Mouse (Mus musculus) MEL (cell line): ENCODE results near the gene Btg1-ps2. TPM values are rescaled to one million over a fixed set of nuclear protein-coding genes. Genes with fewer than 3 reads are reported as not detected.
"Not testable (repeated sequence)": the region's sequence is repeated elsewhere in the genome, so short reads cannot be mapped to it uniquely, and the experiment has no call there.

Source experiments
- DNase-seq: peaks from one replicate; pipeline ENCODE4 v3.0.0; 2011; ENCODE audit warnings: low read depth, low spot score
- H3K27ac ChIP-seq: 2 replicates; pipeline ENCODE4 v1.5.1; 2012; ENCODE audit warnings: low read depth, mild to moderate bottlenecking, control low read depth, low read length, moderate library complexity; ENCODE audit not compliant: control insufficient read depth
- H3K27me3 ChIP-seq, 2 experiments: fragments of 150-350 bp in 1 of 2; sonication (generic) in 1 of 2; 2 replicates each; pipeline ENCODE4 v1.6.1; 2012; ENCODE audit warnings: low read length in 2 of 2, mild to moderate bottlenecking in 2 of 2, improper control_type of control experiment in 1 of 2, moderate library complexity in 1 of 2; ENCODE audit not compliant: insufficient read depth in 2 of 2, control insufficient read depth in 1 of 2
- H3K36me3 ChIP-seq, 2 experiments: 2 replicates each; pipeline ENCODE4 v1.6.1; 2012 to 2014; ENCODE audit warnings: low read length in 2 of 2, improper control_type of control experiment in 1 of 2, inconsistent platforms in 1 of 2, mild to moderate bottlenecking in 1 of 2; ENCODE audit not compliant: insufficient read depth in 2 of 2, control insufficient read depth in 1 of 2
- H3K4me1 ChIP-seq, 2 experiments: fragments of 150-350 bp in 1 of 2; sonication (generic) in 1 of 2; 2 replicates each; pipeline ENCODE4 v1.6.1; 2012; ENCODE audit warnings: low read length in 2 of 2, improper control_type of control experiment in 1 of 2, mild to moderate bottlenecking in 1 of 2; ENCODE audit not compliant: insufficient read depth in 2 of 2, control insufficient read depth in 1 of 2
- H3K4me3 ChIP-seq, 2 experiments: fragments of 150-350 bp in 1 of 2; sonication (generic) in 1 of 2; 2 replicates each; pipeline ENCODE4 v1.5.1; 2012; ENCODE audit warnings: low read depth in 2 of 2, low read length in 2 of 2, mild to moderate bottlenecking in 2 of 2, moderate library complexity in 2 of 2, control low read depth in 1 of 2, improper control_type of control experiment in 1 of 2; ENCODE audit not compliant: control insufficient read depth in 1 of 2, insufficient read depth in 1 of 2
- H3K79me2 ChIP-seq: 2 replicates; pipeline ENCODE4 v1.6.1; 2012; ENCODE audit warnings: mild to moderate bottlenecking, low read length, moderate library complexity; ENCODE audit not compliant: control insufficient read depth, poor library complexity, insufficient read depth
- H3K9ac ChIP-seq: 2 replicates; pipeline ENCODE4 v1.6.1; 2012; ENCODE audit warnings: low read depth, mild to moderate bottlenecking, control low read depth, low read length, moderate library complexity; ENCODE audit not compliant: control insufficient read depth, poor library complexity, severe bottlenecking
- H3K9me3 ChIP-seq: fragments of 150-350 bp; sonication (generic); replicated peaks from 2 replicates; pipeline ENCODE4 v1.6.1; 2012; ENCODE audit warnings: mild to moderate bottlenecking, low read length, improper control_type of control experiment, moderate library complexity; ENCODE audit not compliant: insufficient read depth
- CHD1 ChIP-seq: IDR thresholded peaks from 2 replicates; pipeline ENCODE4 v1.6.1; 2012; ENCODE audit warnings: low read depth, mild to moderate bottlenecking, inconsistent platforms, low read length, improper control_type of control experiment
- CHD2 ChIP-seq: IDR thresholded peaks from 2 replicates; pipeline ENCODE4 v1.6.1; 2011; ENCODE audit warnings: low read length, improper control_type of control experiment
- CTCF ChIP-seq, 3 experiments: IDR thresholded peaks in 2 of 3; conservative IDR thresholded peaks in 1 of 3; 2 replicates each; pipeline ENCODE4 v1.5.1; 2011 to 2012; ENCODE audit warnings: low read length in 3 of 3, low read depth in 2 of 3, mild to moderate bottlenecking in 2 of 3, improper control_type of control experiment in 1 of 3, inconsistent platforms in 1 of 3, mixed read lengths in 1 of 3, moderate library complexity in 1 of 3; ENCODE audit not compliant: control insufficient read depth in 1 of 3, insufficient read depth in 1 of 3, poor library complexity in 1 of 3, severe bottlenecking in 1 of 3
- E2F4 ChIP-seq: IDR thresholded peaks from 2 replicates; pipeline ENCODE4 v1.6.1; 2011; ENCODE audit warnings: low read depth, low read length, improper control_type of control experiment, borderline replicate concordance
- EP300 ChIP-seq, 2 experiments: IDR thresholded peaks; 2 replicates each; pipeline ENCODE4 v1.6.1; 2011; ENCODE audit warnings: improper control_type of control experiment in 2 of 2, low read length in 2 of 2, low read depth in 1 of 2, mild to moderate bottlenecking in 1 of 2
- ETS1 ChIP-seq: IDR thresholded peaks from 2 replicates; pipeline ENCODE4 v1.6.1; 2012; ENCODE audit warnings: low read depth, mild to moderate bottlenecking, inconsistent platforms, low read length, improper control_type of control experiment, moderate library complexity
- JUND ChIP-seq: IDR thresholded peaks from 2 replicates; pipeline ENCODE4 v1.6.1; 2011; ENCODE audit warnings: low read depth, mild to moderate bottlenecking, improper control_type of control experiment, low read length
- MAX ChIP-seq: IDR thresholded peaks from 2 replicates; pipeline ENCODE4 v1.6.1; 2011; ENCODE audit warnings: low read length, improper control_type of control experiment
- MEF2A ChIP-seq: IDR thresholded peaks from 2 replicates; pipeline ENCODE4 v1.6.1; 2014; ENCODE audit warnings: low read depth, mild to moderate bottlenecking, inconsistent platforms, low read length, improper control_type of control experiment; ENCODE audit not compliant: poor library complexity, insufficient replicate concordance, severe bottlenecking; ENCODE audit errors: extremely low read depth
- MXI1 ChIP-seq: IDR thresholded peaks from 2 replicates; pipeline ENCODE4 v1.6.1; 2011; ENCODE audit warnings: mild to moderate bottlenecking, low read depth, low read length, improper control_type of control experiment
- POLR2A ChIP-seq, 2 experiments: IDR thresholded peaks; 2 replicates each; pipeline ENCODE4 v1.6.1; 2011 to 2012; ENCODE audit warnings: low read length in 2 of 2, mild to moderate bottlenecking in 2 of 2, control low read depth in 1 of 2, improper control_type of control experiment in 1 of 2, low read depth in 1 of 2, moderate library complexity in 1 of 2; ENCODE audit not compliant: control insufficient read depth in 1 of 2, insufficient read depth in 1 of 2, poor library complexity in 1 of 2
- POLR2AphosphoS2 ChIP-seq: IDR thresholded peaks from 2 replicates; pipeline ENCODE4 v1.6.1; 2011; ENCODE audit warnings: low read length, improper control_type of control experiment
- POLR2AphosphoS5 ChIP-seq: IDR thresholded peaks from 2 replicates; pipeline ENCODE4 v1.6.1; 2012; ENCODE audit warnings: low read depth, borderline replicate concordance, mild to moderate bottlenecking, inconsistent platforms, low read length, moderate library complexity, mixed read lengths
- RAD21 ChIP-seq: IDR thresholded peaks from 2 replicates; pipeline ENCODE4 v1.6.1; 2011; ENCODE audit warnings: mild to moderate bottlenecking, low read depth, low read length, improper control_type of control experiment
- RCOR1 ChIP-seq: IDR thresholded peaks from 2 replicates; pipeline ENCODE4 v1.6.1; 2012; ENCODE audit warnings: low read depth, mild to moderate bottlenecking, inconsistent platforms, low read length, improper control_type of control experiment
- SIN3A ChIP-seq: IDR thresholded peaks from 2 replicates; pipeline ENCODE4 v1.6.1; 2012; ENCODE audit warnings: low read length, improper control_type of control experiment, inconsistent platforms
- SMC3 ChIP-seq: IDR thresholded peaks from 2 replicates; pipeline ENCODE4 v1.6.1; 2011; ENCODE audit warnings: low read depth, low read length, improper control_type of control experiment
- TBP ChIP-seq: IDR thresholded peaks from 2 replicates; pipeline ENCODE4 v1.8.0; 2011; ENCODE audit warnings: low read depth, low read length, improper control_type of control experiment
- TCF12 ChIP-seq: IDR thresholded peaks from 2 replicates; pipeline ENCODE4 v1.6.1; 2014; ENCODE audit warnings: low read depth, mild to moderate bottlenecking, inconsistent platforms, low read length, improper control_type of control experiment, moderate library complexity
- UBTF ChIP-seq: IDR thresholded peaks from 2 replicates; pipeline ENCODE4 v1.6.1; 2012; ENCODE audit warnings: low read depth, mild to moderate bottlenecking, inconsistent platforms, low read length, improper control_type of control experiment, moderate library complexity, borderline replicate concordance; ENCODE audit not compliant: insufficient read depth
- USF1 ChIP-seq: IDR thresholded peaks from 2 replicates; pipeline ENCODE4 v1.6.1; 2014; ENCODE audit warnings: low read depth, mild to moderate bottlenecking, inconsistent platforms, low read length, improper control_type of control experiment, moderate library complexity
- USF2 ChIP-seq, 2 experiments: IDR thresholded peaks; 2 replicates each; pipeline ENCODE4 v1.6.1; 2011 to 2012; ENCODE audit warnings: improper control_type of control experiment in 2 of 2, low read length in 2 of 2, borderline replicate concordance in 1 of 2, inconsistent platforms in 1 of 2, low read depth in 1 of 2, mild to moderate bottlenecking in 1 of 2; ENCODE audit not compliant: insufficient read depth in 1 of 2
- ZMIZ1 ChIP-seq: IDR thresholded peaks from 2 replicates; pipeline ENCODE4 v1.6.1; 2012; ENCODE audit warnings: low read depth, mild to moderate bottlenecking, inconsistent platforms, low read length, improper control_type of control experiment, moderate library complexity
- ZNF384 ChIP-seq: IDR thresholded peaks from 2 replicates; pipeline ENCODE4 v1.6.1; 2012; ENCODE audit warnings: low read depth, mild to moderate bottlenecking, inconsistent platforms, low read length, improper control_type of control experiment
- polyA plus RNA-seq, 2 experiments: library from polyadenylated mRNA; stranded (reverse) in 1 of 2; unstranded in 1 of 2; fragments of >175 nt in 1 of 2; fragments of >200 nt in 1 of 2; gene quantifications; 2 replicates each; pipeline versions ENCODE4 v1.2.1 to v1.2.4; 2012; ENCODE audit warnings: low replicate concordance in 2 of 2, low read depth in 1 of 2; ENCODE audit not compliant: insufficient read length in 2 of 2, insufficient read depth in 1 of 2, missing spikeins in 1 of 2
- total RNA-seq: library from RNA; depleted of rRNA; stranded (reverse); fragments of 300-350 nt; gene quantifications from 2 replicates; pipeline ENCODE4 v1.2.3, GENCODE M21; 2012

Btg1-ps2 gene
- total and polyA plus RNA-seq, 3 experiments, result not detected

GRCm38 (mm10) chrX:38039666-38040065 lies 3.2 kb downstream of the Btg1-ps2 start:
- DNase-seq, result no peak
- Histone ChIP-seq H3K9me3 (no peaks in the 10 kb centered on the region), H3K4me3 (no peak overlapping the region), H3K4me1 (no peaks in the 10 kb centered on the region), H3K36me3 (no peaks in the 10 kb centered on the region), H3K79me2 (no peaks in the 10 kb centered on the region), H3K27ac (no peak overlapping the region), H3K27me3 (no peaks in the 10 kb centered on the region), H3K9ac (no peak overlapping the region)
- TF ChIP-seq MAX (no peak), CHD1 (no peak), EP300 (IDR thresholded peaks at IDR 0.05; ENCODE audit: low read depth in 1 of 2, low read length in 2 of 2) (no peak), TCF12 (no peak), CHD2 (no peak), POLR2AphosphoS5 (no peak), RCOR1 (no peak), USF2 (IDR thresholded peaks at IDR 0.05; ENCODE audit: borderline replicate concordance in 1 of 2, insufficient read depth in 1 of 2, low read depth in 1 of 2, low read length in 2 of 2) (no peak), ZMIZ1 (no peak), UBTF (no peak), JUND (no peak), SIN3A (no peak), ETS1 (no peak), RAD21 (no peak), SMC3 (no peak), TBP (no peak), E2F4 (no peak), CTCF (IDR thresholded peaks at IDR 0.05 in 2 of 3, conservative IDR thresholded peaks at IDR 0.05 in 1 of 3; ENCODE audit: control insufficient read depth in 1 of 3, insufficient read depth in 1 of 3, low read depth in 2 of 3, low read length in 3 of 3, poor library complexity in 1 of 3, severe bottlenecking in 1 of 3) (no peak), USF1 (no peak), ZNF384 (no peak)

DNA sequence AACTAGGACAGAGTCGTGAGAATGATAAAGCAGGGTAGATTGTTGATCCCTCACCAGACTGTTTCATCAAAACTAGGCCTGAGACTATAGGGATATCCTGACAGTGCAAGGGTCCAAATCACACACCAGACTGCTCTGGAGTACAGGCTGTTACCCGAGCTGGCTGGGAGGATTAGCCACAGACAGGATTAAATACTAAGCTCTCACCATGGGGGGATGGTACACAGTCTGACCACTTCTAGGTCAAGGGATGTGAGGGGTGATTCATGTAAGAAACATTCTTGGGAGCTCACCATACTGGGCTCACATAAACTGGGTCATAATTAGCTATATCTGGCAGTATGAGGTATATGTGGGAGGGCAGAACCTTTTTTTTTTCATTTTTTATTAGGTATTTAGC lies 9.1 kb downstream of the Btg1-ps2 start:
- H3K27ac ChIP-seq, result no peak overlapping the region
- no peaks in the 10 kb centered on the region for H3K79me2 ChIP-seq
- H3K9ac ChIP-seq, result no peak overlapping the region
- no peak overlapping the region for H3K4me3 ChIP-seq
- no peaks in the 10 kb centered on the region for H3K27me3 ChIP-seq
- TF ChIP-seq MXI1 (no peak), USF1 (no peak), TBP (no peak), CTCF (IDR thresholded peaks at IDR 0.05 in 2 of 3, conservative IDR thresholded peaks at IDR 0.05 in 1 of 3; ENCODE audit: control insufficient read depth in 1 of 3, insufficient read depth in 1 of 3, low read depth in 2 of 3, low read length in 3 of 3, poor library complexity in 1 of 3, severe bottlenecking in 1 of 3) (no peak), MEF2A (no peak), CHD1 (no peak), POLR2A (IDR thresholded peaks at IDR 0.05; ENCODE audit: control insufficient read depth in 1 of 2, insufficient read depth in 1 of 2, low read depth in 1 of 2, low read length in 2 of 2, poor library complexity in 1 of 2) (no peak), MAX (no peak), SIN3A (no peak), JUND (no peak), POLR2AphosphoS2 (no peak), UBTF (no peak), TCF12 (no peak)
- no peak for DNase-seq
- H3K36me3 ChIP-seq, result no peaks in the 10 kb centered on the region
- H3K9me3 ChIP-seq, result no peaks in the 10 kb centered on the region
- no peaks in the 10 kb centered on the region for H3K4me1 ChIP-seq

GRCm38 (mm10) chrX:38018597-38018996 lies 24.3 kb downstream of the Btg1-ps2 start, which contains the start of gene Btg1-ps1:
Btg1-ps1 (minus strand) TSS chrX:38018815.
- not testable (repeated sequence) for DNase-seq, H3K9ac ChIP-seq, H3K9me3 ChIP-seq, H3K36me3 ChIP-seq, H3K4me1 ChIP-seq, H3K27me3 ChIP-seq, H3K79me2 ChIP-seq, H3K27ac ChIP-seq, H3K4me3 ChIP-seq
